Mouse (Mus musculus): Measurements from ENCODE around the gene Dst. TPM values are rescaled to one million over a fixed set of nuclear protein-coding genes. Genes with fewer than 3 reads are reported as not detected.

Gene Dst
- total and polyA plus RNA-seq, 3 experiments = 0.83 to 1.1 TPM; not detected in 1

DNA sequence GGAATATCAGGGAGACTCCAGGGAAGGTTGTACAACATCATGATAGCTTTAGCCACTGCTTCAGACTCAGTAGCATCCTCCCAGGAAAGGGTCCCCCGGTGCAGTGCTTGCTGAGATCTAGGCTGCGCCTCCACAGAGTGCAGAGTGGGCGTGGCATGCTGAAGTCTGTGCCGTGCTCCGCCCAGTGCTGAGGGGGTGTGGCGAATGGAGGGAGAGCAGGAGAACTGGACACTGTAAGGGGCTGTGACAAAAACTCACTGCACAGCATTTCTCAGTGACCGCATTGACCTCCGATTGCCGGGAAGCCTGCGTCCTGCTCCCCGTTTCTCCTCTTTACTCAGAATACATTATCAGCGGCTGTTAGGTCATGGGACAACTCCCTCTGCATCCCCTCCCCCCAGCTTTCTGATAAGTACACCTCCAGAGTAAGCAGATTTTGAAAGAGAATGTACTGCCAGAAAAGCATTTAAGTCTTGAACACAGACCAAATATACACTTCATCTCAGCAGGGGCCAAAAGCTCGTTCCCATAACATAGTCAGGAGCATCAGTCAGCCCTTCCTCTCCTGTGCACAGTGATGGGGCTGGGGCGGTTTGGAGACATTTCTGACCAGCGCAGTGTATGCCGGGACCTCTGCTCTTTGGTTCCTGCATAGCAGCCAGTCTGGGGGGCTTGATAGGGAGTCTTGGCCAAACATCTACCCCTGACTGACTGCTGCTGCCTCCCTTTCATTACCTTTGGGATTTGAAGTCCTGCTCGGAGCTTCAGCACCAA is 37.1 kb downstream of the Dst start:
- Histone ChIP-seq H3K4me3 (ENCODE audit: low read depth, low read length) (no peak overlapping the region), H3K9me3 (replicated peaks) (no peaks in the 10 kb centered on the region), H3K27me3 (ENCODE audit: insufficient read depth, low read length) (no peaks in the 10 kb centered on the region), H3K4me1 (ENCODE audit: insufficient read depth, low read depth, low read length) (no peaks in the 10 kb centered on the region), H3K36me3 (replicated peaks) (no peaks in the 10 kb centered on the region)
- ATAC-seq (ENCODE audit: extremely low read depth, insufficient number of reproducible peaks, low FRiP score, poor library complexity, severe bottlenecking) = no peak
- DNase-seq (ENCODE audit: low spot score) = no peak
- no peak; the same call in 1 of the 2 replicates for TF ChIP-seq POLR2AphosphoS5 (IDR thresholded peaks at IDR 0.05; ENCODE audit: insufficient replicate concordance, low read depth, low read length)
- TF ChIP-seq GATA2 (IDR thresholded peaks at IDR 0.05; ENCODE audit: borderline replicate concordance, low read depth, low read length) = no peak

DNA sequence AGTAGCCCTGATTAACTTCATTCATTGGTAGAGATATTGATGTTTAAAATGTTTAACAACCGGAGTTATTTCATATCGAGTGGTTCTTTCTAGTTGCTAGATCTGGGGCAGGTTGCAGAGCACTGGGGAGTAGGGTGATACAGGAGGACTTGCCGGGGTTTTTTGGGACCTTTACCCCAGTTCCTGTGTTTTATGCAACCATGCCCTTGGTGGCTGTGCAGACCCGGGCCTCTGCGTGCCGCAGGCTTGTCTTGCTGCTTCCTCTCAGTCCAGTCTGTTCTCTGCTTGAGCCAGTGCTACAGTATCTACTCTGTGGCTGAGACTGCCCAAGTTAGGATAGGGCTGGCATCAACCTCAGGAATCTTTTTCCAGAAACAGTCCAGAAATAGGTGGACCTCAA is 37.7 kb downstream of the Dst start:
- no peak for DNase-seq (ENCODE audit: low spot score)
- no peaks in the 10 kb centered on the region for H3K4me1 ChIP-seq (ENCODE audit: insufficient read depth, low read depth, low read length)

DNA sequence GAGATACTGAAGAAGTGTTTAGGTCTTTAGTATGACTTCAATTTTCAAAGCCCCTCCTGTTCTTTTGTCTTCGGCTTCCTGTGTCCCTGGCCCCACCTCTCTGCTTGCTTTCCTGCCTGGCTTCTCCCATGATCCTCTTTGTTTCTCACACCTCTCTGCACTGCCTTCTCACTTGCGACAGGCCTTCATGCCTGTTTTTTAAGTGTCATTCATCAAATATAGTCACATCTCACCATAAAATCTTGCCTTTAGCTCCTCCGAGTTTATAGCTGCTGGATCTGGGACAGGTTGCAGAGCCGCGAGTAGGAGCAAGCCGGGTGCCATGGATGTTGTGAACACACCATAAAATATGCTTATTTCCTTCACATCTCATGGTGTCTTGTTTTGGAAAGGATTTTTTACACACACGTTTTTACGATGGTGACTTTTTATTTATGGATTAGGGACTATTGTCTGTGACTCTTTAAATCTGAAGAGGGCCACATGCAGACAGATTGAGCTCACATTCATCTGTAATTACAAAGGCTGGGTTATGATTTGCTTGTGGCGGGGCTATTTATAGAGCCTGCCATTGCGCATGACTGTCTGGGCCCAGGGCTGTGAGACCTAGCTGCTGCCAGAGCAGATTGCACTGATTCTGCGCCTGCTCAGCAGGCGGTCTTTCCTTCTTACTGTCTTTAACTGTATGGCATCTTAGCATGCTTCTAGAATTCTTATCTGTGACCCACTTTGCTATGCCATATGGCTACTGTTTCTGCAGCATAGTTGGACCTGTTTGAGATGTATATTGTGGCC is 38.8 kb downstream of the Dst start:
- TF ChIP-seq TAL1 (conservative IDR thresholded peaks at IDR 0.05; ENCODE audit: low read depth, low read length) (no peak), POLR2AphosphoS5 (IDR thresholded peaks at IDR 0.05; ENCODE audit: insufficient replicate concordance, low read depth, low read length) (no peak), GATA1 (IDR thresholded peaks at IDR 0.05; ENCODE audit: borderline replicate concordance, low read length) (no peak), CTCF (IDR thresholded peaks at IDR 0.05; ENCODE audit: low read depth, low read length) (no peak), GATA2 (IDR thresholded peaks at IDR 0.05; ENCODE audit: borderline replicate concordance, low read depth, low read length) (no peak)
- ATAC-seq (ENCODE audit: extremely low read depth, insufficient number of reproducible peaks, low FRiP score, poor library complexity, severe bottlenecking) (no peak), DNase-seq (ENCODE audit: low spot score) (no peak)
- no peaks in the 10 kb centered on the region for H3K4me1 ChIP-seq (ENCODE audit: insufficient read depth, low read depth, low read length)
- no peak overlapping the region for H3K4me3 ChIP-seq (ENCODE audit: low read depth, low read length)
- no peaks in the 10 kb centered on the region for H3K9me3 ChIP-seq (replicated peaks)
- no peaks in the 10 kb centered on the region for H3K27me3 ChIP-seq (ENCODE audit: insufficient read depth, low read length)
- H3K36me3 ChIP-seq (replicated peaks) = no peaks in the 10 kb centered on the region

More for the DNA sequence above, 37.7 kb downstream of the Dst start:
- Histone ChIP-seq H3K9me3 (replicated peaks) (no peaks in the 10 kb centered on the region), H3K36me3 (replicated peaks) (no peaks in the 10 kb centered on the region), H3K27me3 (ENCODE audit: insufficient read depth, low read length) (no peaks in the 10 kb centered on the region), H3K4me3 (ENCODE audit: low read depth, low read length) (no peak overlapping the region)
- TF ChIP-seq GATA1 (IDR thresholded peaks at IDR 0.05; ENCODE audit: borderline replicate concordance, low read length) (no peak), GATA2 (IDR thresholded peaks at IDR 0.05; ENCODE audit: borderline replicate concordance, low read depth, low read length) (no peak)
- no peak for ATAC-seq (ENCODE audit: extremely low read depth, insufficient number of reproducible peaks, low FRiP score, poor library complexity, severe bottlenecking)

- H3K36me3 ChIP-seq (replicated peaks) = no peaks in the 10 kb centered on the region
- H3K9me3 ChIP-seq (replicated peaks) = no peaks in the 10 kb centered on the region
- TF ChIP-seq GATA1 (IDR thresholded peaks at IDR 0.05; ENCODE audit: borderline replicate concordance, low read length) (no peak), CTCF (IDR thresholded peaks at IDR 0.05; ENCODE audit: low read depth, low read length) (no peak), GATA2 (IDR thresholded peaks at IDR 0.05; ENCODE audit: borderline replicate concordance, low read depth, low read length) (no peak), POLR2AphosphoS5 (IDR thresholded peaks at IDR 0.05; ENCODE audit: insufficient replicate concordance, low read depth, low read length) (no peak), TAL1 (conservative IDR thresholded peaks at IDR 0.05; ENCODE audit: low read depth, low read length) (no peak)
- DNase-seq (ENCODE audit: low spot score) (no peak), ATAC-seq (ENCODE audit: extremely low read depth, insufficient number of reproducible peaks, low FRiP score, poor library complexity, severe bottlenecking) (no peak)
- 0 out of 2 replicates have a peak, but pooled peaks cover 2% of the 10 kb centered on the region for H3K27me3 ChIP-seq (ENCODE audit: insufficient read depth, low read length)
- no peak overlapping the region for H3K4me3 ChIP-seq (ENCODE audit: low read depth, low read length)
- no peaks in the 10 kb centered on the region for H3K4me1 ChIP-seq (ENCODE audit: insufficient read depth, low read depth, low read length)
Observed at GRCm38 (mm10) chr1:33947838-33948237, 39.8 kb downstream of the Dst start.

- no peak for TF ChIP-seq POLR2AphosphoS5 (IDR thresholded peaks at IDR 0.05; ENCODE audit: insufficient replicate concordance, low read depth, low read length)
- TF ChIP-seq TAL1 (conservative IDR thresholded peaks at IDR 0.05; ENCODE audit: low read depth, low read length) = no peak
- no peak for TF ChIP-seq CTCF (IDR thresholded peaks at IDR 0.05; ENCODE audit: low read depth, low read length)
- no peak for TF ChIP-seq GATA1 (IDR thresholded peaks at IDR 0.05; ENCODE audit: borderline replicate concordance, low read length)
- no peak for TF ChIP-seq GATA2 (IDR thresholded peaks at IDR 0.05; ENCODE audit: borderline replicate concordance, low read depth, low read length)
- no peaks in the 10 kb centered on the region for H3K4me1 ChIP-seq (ENCODE audit: insufficient read depth, low read depth, low read length)
- no peaks in the 10 kb centered on the region for H3K9me3 ChIP-seq (replicated peaks)
- no peak for DNase-seq (ENCODE audit: low spot score)
- H3K4me3 ChIP-seq (ENCODE audit: low read depth, low read length) = no peak overlapping the region
- no peaks in the 10 kb centered on the region for H3K36me3 ChIP-seq (replicated peaks)
- no peak for ATAC-seq (ENCODE audit: extremely low read depth, insufficient number of reproducible peaks, low FRiP score, poor library complexity, severe bottlenecking)
- H3K27me3 ChIP-seq (ENCODE audit: insufficient read depth, low read length) = 0 out of 2 replicates have a peak, but pooled peaks cover 2% of the 10 kb centered on the region
Observed at GRCm38 (mm10) chr1:33948511-33948910, 40.5 kb downstream of the Dst start.

- Histone ChIP-seq H3K9me3 (replicated peaks) (no peaks in the 10 kb centered on the region), H3K4me1 (ENCODE audit: insufficient read depth, low read depth, low read length) (no peaks in the 10 kb centered on the region), H3K36me3 (replicated peaks) (no peaks in the 10 kb centered on the region), H3K4me3 (ENCODE audit: low read depth, low read length) (no peak overlapping the region), H3K27me3 (ENCODE audit: insufficient read depth, low read length) (peaks cover 2% of the 10 kb centered on the region; the same call in 1 of the 2 replicates)
- DNase-seq (ENCODE audit: low spot score) (no peak), ATAC-seq (ENCODE audit: extremely low read depth, insufficient number of reproducible peaks, low FRiP score, poor library complexity, severe bottlenecking) (no peak)
- TF ChIP-seq TAL1 (conservative IDR thresholded peaks at IDR 0.05; ENCODE audit: low read depth, low read length) (no peak), POLR2AphosphoS5 (IDR thresholded peaks at IDR 0.05; ENCODE audit: insufficient replicate concordance, low read depth, low read length) (no peak), GATA1 (IDR thresholded peaks at IDR 0.05; ENCODE audit: borderline replicate concordance, low read length) (no peak), CTCF (IDR thresholded peaks at IDR 0.05; ENCODE audit: low read depth, low read length) (no peak), GATA2 (IDR thresholded peaks at IDR 0.05; ENCODE audit: borderline replicate concordance, low read depth, low read length) (no peak)
Observed at GRCm38 (mm10) chr1:33955626-33956025, 47.6 kb downstream of the Dst start.
